Mouse (Mus musculus) testis, adult 2 months (tissue): ENCODE measurements around the gene Fam43a. TPM values are rescaled to one million over a fixed set of nuclear protein-coding genes. Genes with fewer than 3 reads are reported as not detected.

Experiments
- H3K27ac ChIP-seq: fragments of 200-500 bp; 2 replicates; pipeline ENCODE4 v1.5.1; 2012; ENCODE audit warnings: low read depth, low read length; ENCODE audit not compliant: control insufficient read depth, insufficient read depth
- H3K27me3 ChIP-seq: fragments of 200-500 bp; 2 replicates; pipeline ENCODE4 v1.6.1; 2012; ENCODE audit warnings: mild to moderate bottlenecking, low read length, moderate library complexity; ENCODE audit not compliant: control insufficient read depth, insufficient read depth
- H3K36me3 ChIP-seq: fragments of 200-500 bp; 2 replicates; pipeline ENCODE4 v1.6.1; 2012; ENCODE audit warnings: mild to moderate bottlenecking, low read length; ENCODE audit not compliant: control insufficient read depth, insufficient read depth
- H3K4me1 ChIP-seq: fragments of 200-500 bp; 2 replicates; pipeline ENCODE4 v1.6.1; 2012; ENCODE audit warnings: low read length; ENCODE audit not compliant: control insufficient read depth, insufficient read depth
- H3K4me3 ChIP-seq: fragments of 200-500 bp; 2 replicates; pipeline ENCODE4 v1.5.1; 2012; ENCODE audit warnings: low read depth, mild to moderate bottlenecking, low read length, moderate library complexity, mixed read lengths; ENCODE audit not compliant: control insufficient read depth
- CTCF ChIP-seq: fragments of 200-500 bp; IDR thresholded peaks from 2 replicates; pipeline ENCODE4 v1.5.1; 2012; ENCODE audit warnings: low read depth, mild to moderate bottlenecking, inconsistent platforms, low read length, moderate library complexity; ENCODE audit not compliant: control insufficient read depth, insufficient read depth, insufficient replicate concordance
- POLR2A ChIP-seq: fragments of 200-500 bp; IDR thresholded peaks from 2 replicates; pipeline ENCODE4 v1.6.1; 2012; ENCODE audit warnings: low read depth, mild to moderate bottlenecking, inconsistent platforms, low read length, moderate library complexity; ENCODE audit not compliant: control insufficient read depth
- polyA plus RNA-seq: library from polyadenylated mRNA; depleted of rRNA; stranded (reverse); fragments of >200 nt; gene quantifications from 2 replicates; pipeline ENCODE4 v1.2.3, GENCODE M21; 2012

The Fam43a gene
- polyA plus RNA-seq, 1 experiment = 0.35 TPM

DNA sequence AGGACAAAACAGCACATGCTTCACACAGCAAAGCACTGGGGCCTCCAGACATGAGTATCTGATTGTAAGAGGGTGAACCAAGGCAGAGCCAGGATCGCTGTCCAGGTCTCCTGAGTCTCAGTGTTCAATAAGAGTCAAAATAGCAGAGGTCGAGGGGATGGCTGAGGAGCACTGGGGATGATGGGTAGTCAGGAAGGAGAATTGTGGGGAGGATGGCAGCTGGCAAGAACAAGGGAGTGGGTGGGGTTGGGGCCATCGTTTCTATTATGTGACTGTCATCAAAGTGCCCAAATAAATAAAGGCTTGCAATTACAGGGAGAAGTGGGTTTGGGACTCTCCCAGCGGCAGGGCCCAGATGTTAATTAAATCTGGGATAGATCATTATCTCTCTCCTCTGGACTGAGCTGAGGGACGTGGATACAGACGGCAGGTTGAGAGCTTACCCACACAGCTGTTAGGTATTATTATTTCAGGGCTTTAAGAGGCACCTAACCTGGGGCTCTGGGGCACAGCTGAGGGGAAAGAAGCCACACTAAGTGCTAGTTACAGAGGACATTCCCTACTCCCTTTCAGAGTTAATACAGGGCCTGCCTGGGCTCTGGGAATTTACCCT, 15.3 kb downstream of the Fam43a start:
- Histone ChIP-seq H3K27me3 (no peaks in the 10 kb centered on the region), H3K36me3 (no peaks in the 10 kb centered on the region), H3K4me1 (no peaks in the 10 kb centered on the region), H3K27ac (no peak overlapping the region), H3K4me3 (no peak overlapping the region)
- TF ChIP-seq CTCF = no peak
- TF ChIP-seq POLR2A = no peak

GRCm38 (mm10) chr16:30616281-30616680, 16.8 kb downstream of the Fam43a start:
- Histone ChIP-seq H3K4me1 (no peaks in the 10 kb centered on the region), H3K27me3 (no peaks in the 10 kb centered on the region), H3K27ac (no peak overlapping the region), H3K4me3 (no peak overlapping the region), H3K36me3 (no peaks in the 10 kb centered on the region)
- TF ChIP-seq CTCF = no peak
- TF ChIP-seq POLR2A = no peak

DNA sequence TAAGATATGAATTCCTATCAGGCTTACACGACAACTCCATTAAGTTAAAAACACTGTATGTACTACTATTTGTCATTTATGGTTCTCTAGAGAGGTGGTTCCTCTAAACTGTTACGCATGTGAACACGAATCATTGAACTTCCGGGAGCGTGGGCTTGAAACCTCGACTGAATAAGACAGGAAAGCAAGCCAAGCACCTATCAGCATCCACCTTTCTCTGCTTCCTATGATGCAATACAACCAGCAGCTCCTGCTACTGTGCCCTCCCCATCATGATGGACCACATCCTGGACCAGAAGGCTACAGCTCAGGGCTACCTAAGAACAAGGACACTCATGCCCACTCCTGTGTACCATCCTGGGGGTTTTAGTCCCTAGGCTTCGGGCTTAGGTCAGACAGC, 24.1 kb downstream of the Fam43a start:
- Histone ChIP-seq H3K36me3 (no peaks in the 10 kb centered on the region), H3K4me1 (no peaks in the 10 kb centered on the region), H3K4me3 (no peak overlapping the region), H3K27me3 (no peaks in the 10 kb centered on the region), H3K27ac (no peak overlapping the region)
- no peak for TF ChIP-seq CTCF
- TF ChIP-seq POLR2A = no peak

DNA sequence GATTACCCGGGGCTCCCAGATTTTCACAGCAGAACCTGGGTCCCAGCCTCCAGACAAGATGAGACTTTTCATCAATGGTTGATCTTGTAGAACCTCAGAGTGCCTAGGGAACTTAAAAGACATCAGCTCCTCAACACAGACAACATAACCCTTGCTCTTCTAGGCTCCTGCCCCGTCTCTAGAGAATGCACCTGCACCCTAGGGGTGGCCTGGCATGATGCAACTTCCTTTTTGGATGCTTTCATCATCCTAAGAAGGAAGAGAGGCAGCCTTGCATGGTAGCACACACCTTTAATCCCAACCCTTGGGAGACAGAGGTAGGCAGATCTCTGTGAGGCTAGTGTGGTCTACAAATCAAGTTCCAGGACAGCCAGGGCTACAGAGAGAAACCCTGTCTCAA, 25.1 kb downstream of the Fam43a start:
- Histone ChIP-seq H3K36me3 (no peaks in the 10 kb centered on the region), H3K27me3 (no peaks in the 10 kb centered on the region), H3K4me3 (no peak overlapping the region), H3K4me1 (no peaks in the 10 kb centered on the region; the same call in 1 of the 2 replicates), H3K27ac (no peak overlapping the region)
- TF ChIP-seq POLR2A = no peak
- TF ChIP-seq CTCF = no peak

DNA sequence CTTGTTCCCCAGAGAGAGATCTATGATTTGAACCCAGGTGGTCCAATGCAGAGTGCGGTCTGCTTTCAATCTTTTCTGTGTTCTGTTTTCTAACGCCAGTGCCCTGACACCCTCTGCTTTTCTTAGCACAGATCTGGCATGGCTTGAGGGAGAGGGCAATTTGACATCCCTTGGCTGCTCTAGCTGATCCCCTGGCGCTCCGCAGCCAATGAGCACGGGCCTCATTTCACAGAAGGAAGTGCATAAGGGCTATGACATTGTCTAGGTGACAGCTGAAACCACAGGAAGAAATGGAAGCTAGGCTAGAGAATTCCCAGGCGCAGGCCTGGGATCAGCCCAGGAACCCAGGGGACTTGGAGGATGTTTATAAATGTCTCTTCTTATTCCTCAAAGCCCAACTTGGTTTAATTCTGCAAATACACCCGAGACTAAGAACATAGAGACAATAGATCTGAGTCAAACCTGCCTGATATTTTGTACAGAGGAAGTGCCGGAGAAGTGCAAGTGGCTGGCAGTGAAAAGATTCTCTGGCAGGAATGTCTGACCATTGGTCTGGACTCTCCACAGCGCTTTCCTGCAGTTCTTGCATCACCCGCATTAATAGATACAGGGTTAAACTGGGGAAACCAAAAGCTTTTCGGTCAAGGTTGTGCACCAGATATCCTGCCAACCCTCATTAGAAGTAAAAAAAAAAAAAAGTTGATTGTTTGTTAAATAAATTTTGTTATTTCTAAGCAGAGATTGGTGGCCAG, 28.2 kb downstream of the Fam43a start:
- TF ChIP-seq POLR2A (no peak), CTCF (no peak)
- no peaks in the 10 kb centered on the region for H3K27me3 ChIP-seq
- no peaks in the 10 kb centered on the region for H3K36me3 ChIP-seq
- H3K4me1 ChIP-seq = no peaks in the 10 kb centered on the region; the same call in 1 of the 2 replicates
- no peak overlapping the region for H3K4me3 ChIP-seq
- no peak overlapping the region for H3K27ac ChIP-seq

DNA sequence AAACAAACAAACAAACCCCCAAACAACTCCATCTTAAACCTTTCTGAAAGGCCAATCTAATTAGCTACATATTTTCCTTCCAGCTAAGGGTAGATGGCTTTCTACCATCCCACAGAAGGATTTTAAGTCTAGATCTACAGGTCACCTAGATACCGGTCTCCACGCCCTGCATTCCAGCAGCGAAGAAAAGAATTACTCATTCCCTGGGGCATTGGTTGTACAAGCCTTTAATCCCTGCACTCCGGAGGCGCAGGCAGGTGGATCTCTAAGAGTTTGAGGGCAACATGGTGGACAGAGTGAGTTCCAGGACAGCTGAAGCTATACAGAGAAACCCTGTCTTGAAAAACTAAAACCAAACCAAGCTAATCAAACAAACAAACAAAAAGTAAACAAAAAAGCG, 28.9 kb downstream of the Fam43a start:
- no peaks in the 10 kb centered on the region for H3K36me3 ChIP-seq
- no peak overlapping the region for H3K27ac ChIP-seq
- H3K4me1 ChIP-seq = no peaks in the 10 kb centered on the region; the same call in 1 of the 2 replicates
- H3K4me3 ChIP-seq = no peak overlapping the region
- TF ChIP-seq CTCF = no peak
- TF ChIP-seq POLR2A = no peak
- no peaks in the 10 kb centered on the region for H3K27me3 ChIP-seq

- no peak overlapping the region for H3K27ac ChIP-seq
- H3K4me3 ChIP-seq = no peak overlapping the region
- no peak for TF ChIP-seq CTCF
- TF ChIP-seq POLR2A = no peak
- H3K4me1 ChIP-seq = no peaks in the 10 kb centered on the region; the same call in 1 of the 2 replicates
- H3K27me3 ChIP-seq = no peaks in the 10 kb centered on the region
- no peaks in the 10 kb centered on the region for H3K36me3 ChIP-seq
These were observed 30.0 kb downstream of the Fam43a start for GRCm38 (mm10) chr16:30629509-30629908.
